Mouse (Mus musculus): ENCODE measurements at regions not wholly inside any gene's neighbourhood (a gene's known extent, or its start where the extent isn't known, plus 50 kb on each side); places are given as distances from the start of the nearest gene placed in this dataset.
A peak's percentile ranks its signal among the peaks of the same experiment; 100 is the strongest.

- DNase-seq: no peak
Observed at GRCm38 (mm10) chr15:59954345-59954744, 62.1 kb downstream of the 4933412E24Rik start.

- DNase-seq: no peak
Observed at GRCm38 (mm10) chr15:59953857-59954256, 62.6 kb downstream of the 4933412E24Rik start.

- DNase-seq: peak; percentile 30 to 48
Observed at GRCm38 (mm10) chr15:59950617-59951216, 65.7 kb downstream of the 4933412E24Rik start.

GRCm38 (mm10) chr15:59945208-59945607, 71.2 kb downstream of the 4933412E24Rik start:
- no peak for DNase-seq

GRCm38 (mm10) chr15:59936486-59936885, 79.9 kb downstream of the 4933412E24Rik start:
- no peak for DNase-seq

- DNase-seq: no peak
Observed at GRCm38 (mm10) chr15:59913860-59914259, 102.6 kb downstream of the 4933412E24Rik start.

GRCm38 (mm10) chr15:59908300-59908699, 108.1 kb downstream of the 4933412E24Rik start:
- DNase-seq: no peak

- DNase-seq: peak; percentile 27 to 31
Observed at GRCm38 (mm10) chr15:59905832-59906797, 110.3 kb downstream of the 4933412E24Rik start.

- DNase-seq: no peak
Observed at GRCm38 (mm10) chr15:59904741-59905140, 111.7 kb downstream of the 4933412E24Rik start.

- no peak for DNase-seq
Observed at GRCm38 (mm10) chr15:59888996-59889395, 127.4 kb downstream of the 4933412E24Rik start.

GRCm38 (mm10) chr15:59888131-59888459, 128.3 kb downstream of the 4933412E24Rik start:
- DNase-seq: no peak

GRCm38 (mm10) chr15:59887381-59888130, 128.9 kb downstream of the 4933412E24Rik start:
- DNase-seq: peak; percentile 21 to 32

GRCm38 (mm10) chr15:59886036-59886435, 130.4 kb downstream of the 4933412E24Rik start:
- no peak for DNase-seq

- DNase-seq: no peak
Observed at GRCm38 (mm10) chr15:59882444-59882843, 134.0 kb downstream of the 4933412E24Rik start.

- DNase-seq: no peak
Observed at GRCm38 (mm10) chr15:59880426-59880825, 136.0 kb downstream of the 4933412E24Rik start.

- peak; percentile 67 to 68 for DNase-seq
Observed at GRCm38 (mm10) chr15:59879311-59879710, 137.1 kb downstream of the 4933412E24Rik start.

GRCm38 (mm10) chr15:59876279-59876742, 140.1 kb downstream of the 4933412E24Rik start:
- no peak for DNase-seq

GRCm38 (mm10) chr15:59866701-59867100, 149.7 kb downstream of the 4933412E24Rik start:
- DNase-seq: peak; percentile 56 to 63

- DNase-seq: peak; percentile 48 to 52
Observed at GRCm38 (mm10) chr15:59864746-59865499, 151.5 kb downstream of the 4933412E24Rik start.

- DNase-seq: no peak
Observed at GRCm38 (mm10) chr15:59852271-59853000, 164.0 kb downstream of the 4933412E24Rik start.

- DNase-seq: no peak
Observed at GRCm38 (mm10) chr15:59845158-59845739, 171.2 kb downstream of the 4933412E24Rik start.
